Mouse (Mus musculus) ES-CJ7 (cell line): ENCODE data around the gene Gm19935.
A peak's percentile ranks its signal among the peaks of the same experiment; 100 is the strongest.

Source experiments
- DNase-seq: peaks from one replicate; pipeline ENCODE4 v3.0.0; 2011; ENCODE audit warnings: low read depth, low spot score

The Gm19935 gene

GRCm38 (mm10) chr8:90817293-90817692 is at the start of gene Gm19935:
Gene Gm19935 (minus strand): TSS chr8:90817393.
- no peak for DNase-seq

- peak; percentile 59 for DNase-seq
Observed at GRCm38 (mm10) chr8:90862038-90862437, 44.8 kb upstream of the Gm19935 start.

GRCm38 (mm10) chr8:90861266-90861944 is 44.2 kb upstream of the Gm19935 start:
- peak; percentile 55 for DNase-seq

GRCm38 (mm10) chr8:90858071-90858470 is 40.9 kb upstream of the Gm19935 start:
- no peak for DNase-seq

- peak; percentile 61 for DNase-seq
Observed at GRCm38 (mm10) chr8:90856952-90857351, 39.8 kb upstream of the Gm19935 start.

GRCm38 (mm10) chr8:90856171-90856570 is 39.0 kb upstream of the Gm19935 start:
- peak; percentile 60 for DNase-seq

- peak; percentile 89 for DNase-seq
Observed at GRCm38 (mm10) chr8:90854671-90855161, 37.5 kb upstream of the Gm19935 start.

- DNase-seq: no peak
Observed at GRCm38 (mm10) chr8:90853971-90854670, 36.9 kb upstream of the Gm19935 start.

GRCm38 (mm10) chr8:90851544-90851943 is 34.4 kb upstream of the Gm19935 start:
- peak; percentile 90 for DNase-seq

GRCm38 (mm10) chr8:90849462-90850050 is 32.4 kb upstream of the Gm19935 start:
- peak; percentile 58 for DNase-seq

- DNase-seq: no peak
Observed at GRCm38 (mm10) chr8:90847980-90848379, 30.8 kb upstream of the Gm19935 start.

GRCm38 (mm10) chr8:90844179-90844967 is 27.2 kb upstream of the Gm19935 start:
- DNase-seq: no peak

GRCm38 (mm10) chr8:90843127-90843526 is 25.9 kb upstream of the Gm19935 start:
- no peak for DNase-seq

GRCm38 (mm10) chr8:90841321-90841720 is 24.1 kb upstream of the Gm19935 start:
- no peak for DNase-seq

- DNase-seq: peak; percentile 59
Observed at GRCm38 (mm10) chr8:90839725-90840714, 22.8 kb upstream of the Gm19935 start.

GRCm38 (mm10) chr8:90837440-90837839 is 20.2 kb upstream of the Gm19935 start:
- DNase-seq: no peak

GRCm38 (mm10) chr8:90834321-90834672 is 17.1 kb upstream of the Gm19935 start:
- no peak for DNase-seq

- DNase-seq: no peak
Observed at GRCm38 (mm10) chr8:90833628-90834320, 16.6 kb upstream of the Gm19935 start.

- DNase-seq: peak; percentile 83
Observed at GRCm38 (mm10) chr8:90832576-90833289, 15.5 kb upstream of the Gm19935 start.
